Mouse (Mus musculus) splenic B cell, adult 2 months (primary cell): ENCODE measurements around the gene Olfr705.
"Not testable (repeated sequence)": the region's sequence is repeated elsewhere in the genome, so short reads cannot be mapped to it uniquely, and the experiment has no call there.

Experiments
- DNase-seq: peaks from one replicate; pipeline ENCODE4 v3.0.0-alpha.2; 2011; ENCODE audit warnings: low read depth, low spot score
- H3K27me3 ChIP-seq: 2 replicates; pipeline ENCODE4 v1.6.1; 2012; ENCODE audit warnings: mild to moderate bottlenecking, low read length, moderate library complexity, mixed read lengths; ENCODE audit not compliant: control insufficient read depth, poor library complexity, insufficient read depth, severe bottlenecking
- H3K36me3 ChIP-seq: 2 replicates; pipeline ENCODE4 v1.6.1; 2012; ENCODE audit warnings: mild to moderate bottlenecking, low read length, moderate library complexity, mixed read lengths; ENCODE audit not compliant: control insufficient read depth, poor library complexity, insufficient read depth, severe bottlenecking

Gene Olfr705

DNA sequence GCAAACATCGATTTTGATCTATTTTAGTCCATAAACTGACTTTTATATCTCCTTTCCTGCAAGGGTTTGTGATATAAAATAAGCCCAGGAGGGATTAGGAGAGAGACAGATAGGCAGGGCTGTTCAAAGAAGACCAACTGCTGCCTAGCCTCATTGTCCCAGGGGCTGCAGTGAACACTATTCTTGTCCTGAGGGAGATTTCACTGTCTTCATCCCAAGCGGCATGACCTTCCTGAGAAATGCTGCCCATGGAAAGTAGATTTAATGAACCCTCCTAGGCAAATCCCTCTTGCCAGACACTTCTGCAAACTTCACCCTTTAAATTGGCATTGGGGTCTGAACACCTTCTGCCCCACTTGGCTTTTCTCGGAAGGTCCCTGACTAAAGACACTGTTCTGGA lies at the start of gene Olfr705:
Olfr705 (minus strand) TSS at position 101 of the 400 bp plus-strand sequence.
- H3K36me3 ChIP-seq: no peaks in the 10 kb centered on the region
- DNase-seq: no peak
- H3K27me3 ChIP-seq: no peaks in the 10 kb centered on the region

DNA sequence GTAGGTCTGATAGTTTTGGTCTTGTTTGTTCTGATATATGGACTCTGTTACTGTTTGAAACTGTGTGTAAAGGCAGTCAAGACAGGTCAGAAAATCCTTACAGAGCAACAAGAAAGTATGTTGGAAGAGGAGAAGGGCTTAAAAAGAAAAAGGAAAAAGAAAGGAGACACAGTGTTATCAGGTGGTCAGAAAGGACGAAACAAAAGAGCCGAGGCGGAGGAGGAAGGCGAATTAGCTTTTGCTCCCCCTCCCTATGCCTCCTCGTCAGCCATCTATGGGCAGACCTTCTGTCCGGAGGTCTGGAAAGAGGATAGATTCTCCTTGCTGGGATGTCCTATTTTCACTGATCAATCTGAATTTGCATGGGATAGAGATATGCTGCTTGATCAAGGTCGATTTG lies 44.3 kb upstream of the Olfr705 start:
- not testable (repeated sequence) for DNase-seq, H3K27me3 ChIP-seq, H3K36me3 ChIP-seq

DNA sequence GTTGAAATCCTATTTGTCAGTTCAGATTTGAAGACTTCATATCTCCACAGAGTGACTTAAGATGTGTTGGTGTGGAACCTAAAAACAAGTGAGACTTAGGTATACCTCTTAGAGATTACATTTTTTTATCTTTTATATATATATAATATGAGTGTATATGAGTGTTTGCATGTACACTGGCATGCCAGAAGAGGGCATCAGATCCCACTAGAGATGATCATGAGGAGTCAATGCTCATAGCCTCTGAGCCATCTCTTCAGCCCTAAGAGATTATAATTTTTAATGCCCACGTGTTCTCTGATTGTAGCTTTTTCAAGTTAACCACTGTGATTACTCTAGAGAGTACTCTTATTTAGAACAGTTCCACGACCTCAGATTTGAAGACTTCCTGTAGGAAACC lies 31.0 kb upstream of the Olfr705 start, which contains the start of gene Olfr1532-ps1:
Olfr1532-ps1 (plus strand) TSS at position 326 of the 400 bp plus-strand sequence.
- Histone ChIP-seq H3K36me3 (no peaks in the 10 kb centered on the region), H3K27me3 (no peaks in the 10 kb centered on the region)
- DNase-seq: no peak

DNA sequence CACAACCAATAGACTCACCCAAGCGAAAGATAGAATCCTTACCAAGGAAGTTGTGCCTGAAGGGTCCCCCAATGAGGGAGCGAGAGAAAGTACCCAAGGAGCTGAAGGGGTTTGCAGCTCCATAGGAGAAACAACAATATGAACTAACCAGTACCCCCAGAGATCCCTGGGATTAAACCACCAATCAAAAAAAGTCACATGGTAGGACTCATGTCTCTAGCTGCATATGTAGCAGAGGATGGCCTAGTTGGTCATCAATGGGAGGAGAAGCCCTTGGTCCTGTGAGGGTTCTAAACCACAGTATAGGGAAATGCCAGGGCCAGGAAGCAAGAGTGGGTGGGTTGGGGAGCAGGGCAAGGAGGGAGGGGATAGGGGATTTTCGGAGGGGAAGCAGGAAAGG lies 24.4 kb upstream of the Olfr705 start, which contains the start of gene Olfr707:
Olfr707 (minus strand) TSS at position 101 of the 400 bp plus-strand sequence.
- not testable (repeated sequence) for H3K36me3 ChIP-seq, H3K27me3 ChIP-seq, DNase-seq

DNA sequence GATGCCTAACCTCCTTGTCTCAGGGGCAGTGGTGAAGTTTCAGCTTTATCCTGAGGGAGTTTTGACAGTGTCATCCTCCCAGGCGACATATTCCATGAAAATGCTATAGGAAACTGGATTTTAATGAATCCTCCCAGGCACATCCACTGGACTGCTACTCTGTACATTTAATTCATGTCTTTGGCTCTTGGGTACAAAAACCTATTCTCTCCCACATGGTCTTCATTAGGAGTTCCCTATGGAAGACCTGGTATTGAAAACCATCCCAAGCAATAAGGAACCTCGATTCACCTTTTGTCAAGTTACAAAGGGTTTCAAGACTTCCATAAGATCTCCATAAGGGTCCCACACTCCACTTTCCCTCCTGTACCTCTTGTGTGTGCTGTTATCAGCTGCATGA lies 11.4 kb upstream of the Olfr705 start, which contains the start of gene Olfr706:
Olfr706 (minus strand) TSS at position 101 of the 400 bp plus-strand sequence.
- DNase-seq: no peak
- Histone ChIP-seq H3K27me3 (no peaks in the 10 kb centered on the region), H3K36me3 (no peaks in the 10 kb centered on the region)

DNA sequence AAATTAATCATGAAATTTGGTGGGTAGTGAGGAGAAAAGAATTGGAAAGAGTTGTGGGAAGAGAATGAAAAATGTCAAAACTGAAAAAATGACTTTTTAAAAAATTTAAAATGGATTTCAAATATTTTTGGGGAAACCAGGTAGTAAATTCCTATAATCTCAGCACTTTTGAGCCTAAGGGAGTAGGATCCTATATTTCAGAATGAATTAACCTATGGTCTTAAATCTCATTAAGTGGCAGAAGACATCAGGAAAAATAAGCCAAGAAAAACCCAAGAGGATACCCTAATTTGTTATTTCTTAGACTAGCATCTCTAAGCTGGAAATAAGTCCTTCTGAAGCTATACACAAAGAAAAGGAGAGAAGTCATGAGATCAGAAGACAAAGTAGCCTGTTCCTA lies 13.8 kb downstream of the Olfr705 start, which contains the start of gene Olfr704:
Olfr704 (plus strand) TSS at position 301 of the 400 bp plus-strand sequence.
- H3K36me3 ChIP-seq: no peaks in the 10 kb centered on the region
- H3K27me3 ChIP-seq: no peaks in the 10 kb centered on the region

DNA sequence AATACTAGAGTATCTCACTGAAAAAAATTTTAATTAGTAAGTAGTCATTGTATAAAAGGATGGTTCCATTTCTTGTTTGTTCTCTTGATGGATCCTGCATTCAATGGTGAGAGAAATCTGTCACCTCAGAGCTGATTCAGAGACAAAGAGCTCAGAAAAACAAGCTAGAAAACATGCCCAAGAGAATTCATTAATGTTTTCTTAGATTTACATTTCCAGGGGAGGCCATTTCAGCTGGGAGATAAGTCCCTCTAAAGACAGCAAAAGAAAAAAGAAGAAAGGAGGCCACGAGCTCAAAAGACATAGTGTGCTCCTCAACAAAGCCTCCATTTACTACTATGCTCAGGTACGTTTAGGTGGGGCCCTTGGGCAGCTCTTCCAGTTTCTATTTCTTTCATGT lies 33.6 kb downstream of the Olfr705 start, which contains the start of gene Olfr703:
Olfr703 (plus strand) TSS at position 301 of the 400 bp plus-strand sequence.
- Histone ChIP-seq H3K27me3 (no peaks in the 10 kb centered on the region), H3K36me3 (no peaks in the 10 kb centered on the region)
- DNase-seq: no peak

More for the DNA sequence above, 13.8 kb downstream of the Olfr705 start, which contains the start of gene Olfr704:
- no peak for DNase-seq

DNA sequence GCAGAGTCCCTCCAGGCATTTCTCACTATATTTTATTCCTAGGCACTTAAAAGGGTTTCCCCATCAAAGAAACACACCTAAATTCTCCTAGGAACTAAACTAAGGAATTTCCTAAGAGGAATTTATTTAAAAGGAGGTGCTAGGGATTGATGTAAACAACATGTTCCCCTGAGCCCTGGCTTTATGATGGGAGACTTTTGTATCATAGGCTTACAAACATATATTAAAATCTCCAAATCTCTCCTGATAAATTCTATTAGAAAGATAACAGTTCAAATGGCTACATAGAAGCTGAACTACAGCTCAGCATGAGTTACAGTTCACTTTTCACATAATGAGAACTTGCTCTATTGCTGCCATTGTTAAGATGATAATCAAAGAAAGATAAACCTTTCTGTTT lies 42.9 kb downstream of the Olfr705 start, which contains the start of gene Olfr702:
Olfr702 (minus strand) TSS at position 101 of the 400 bp plus-strand sequence.
- H3K27me3 ChIP-seq: no peaks in the 10 kb centered on the region
- no peak for DNase-seq
- H3K36me3 ChIP-seq: no peaks in the 10 kb centered on the region
